Mouse (Mus musculus) MEL (cell line): ENCODE results near the gene Myo1h. TPM values are rescaled to one million over a fixed set of nuclear protein-coding genes. Genes with fewer than 3 reads are reported as not detected.

Experiments
- DNase-seq: peaks from one replicate; pipeline ENCODE4 v3.0.0; 2011; ENCODE audit warnings: low read depth, low spot score
- H3K27ac ChIP-seq: 2 replicates; pipeline ENCODE4 v1.5.1; 2012; ENCODE audit warnings: low read depth, mild to moderate bottlenecking, control low read depth, low read length, moderate library complexity; ENCODE audit not compliant: control insufficient read depth
- H3K27me3 ChIP-seq, 2 experiments: fragments of 150-350 bp in 1 of 2; sonication (generic) in 1 of 2; 2 replicates each; pipeline ENCODE4 v1.6.1; 2012; ENCODE audit warnings: low read length in 2 of 2, mild to moderate bottlenecking in 2 of 2, improper control_type of control experiment in 1 of 2, moderate library complexity in 1 of 2; ENCODE audit not compliant: insufficient read depth in 2 of 2, control insufficient read depth in 1 of 2
- H3K36me3 ChIP-seq, 2 experiments: 2 replicates each; pipeline ENCODE4 v1.6.1; 2012 to 2014; ENCODE audit warnings: low read length in 2 of 2, improper control_type of control experiment in 1 of 2, inconsistent platforms in 1 of 2, mild to moderate bottlenecking in 1 of 2; ENCODE audit not compliant: insufficient read depth in 2 of 2, control insufficient read depth in 1 of 2
- H3K4me1 ChIP-seq, 2 experiments: fragments of 150-350 bp in 1 of 2; sonication (generic) in 1 of 2; 2 replicates each; pipeline ENCODE4 v1.6.1; 2012; ENCODE audit warnings: low read length in 2 of 2, improper control_type of control experiment in 1 of 2, mild to moderate bottlenecking in 1 of 2; ENCODE audit not compliant: insufficient read depth in 2 of 2, control insufficient read depth in 1 of 2
- H3K4me3 ChIP-seq, 2 experiments: fragments of 150-350 bp in 1 of 2; sonication (generic) in 1 of 2; 2 replicates each; pipeline ENCODE4 v1.5.1; 2012; ENCODE audit warnings: low read depth in 2 of 2, low read length in 2 of 2, mild to moderate bottlenecking in 2 of 2, moderate library complexity in 2 of 2, control low read depth in 1 of 2, improper control_type of control experiment in 1 of 2; ENCODE audit not compliant: control insufficient read depth in 1 of 2, insufficient read depth in 1 of 2
- H3K79me2 ChIP-seq: 2 replicates; pipeline ENCODE4 v1.6.1; 2012; ENCODE audit warnings: mild to moderate bottlenecking, low read length, moderate library complexity; ENCODE audit not compliant: control insufficient read depth, poor library complexity, insufficient read depth
- H3K9ac ChIP-seq: 2 replicates; pipeline ENCODE4 v1.6.1; 2012; ENCODE audit warnings: low read depth, mild to moderate bottlenecking, control low read depth, low read length, moderate library complexity; ENCODE audit not compliant: control insufficient read depth, poor library complexity, severe bottlenecking
- H3K9me3 ChIP-seq: fragments of 150-350 bp; sonication (generic); replicated peaks from 2 replicates; pipeline ENCODE4 v1.6.1; 2012; ENCODE audit warnings: mild to moderate bottlenecking, low read length, improper control_type of control experiment, moderate library complexity; ENCODE audit not compliant: insufficient read depth
- CHD1 ChIP-seq: IDR thresholded peaks from 2 replicates; pipeline ENCODE4 v1.6.1; 2012; ENCODE audit warnings: low read depth, mild to moderate bottlenecking, inconsistent platforms, low read length, improper control_type of control experiment
- CTCF ChIP-seq, 3 experiments: IDR thresholded peaks in 2 of 3; conservative IDR thresholded peaks in 1 of 3; 2 replicates each; pipeline ENCODE4 v1.5.1; 2011 to 2012; ENCODE audit warnings: low read length in 3 of 3, low read depth in 2 of 3, mild to moderate bottlenecking in 2 of 3, improper control_type of control experiment in 1 of 3, inconsistent platforms in 1 of 3, mixed read lengths in 1 of 3, moderate library complexity in 1 of 3; ENCODE audit not compliant: control insufficient read depth in 1 of 3, insufficient read depth in 1 of 3, poor library complexity in 1 of 3, severe bottlenecking in 1 of 3
- E2F4 ChIP-seq: IDR thresholded peaks from 2 replicates; pipeline ENCODE4 v1.6.1; 2011; ENCODE audit warnings: low read depth, low read length, improper control_type of control experiment, borderline replicate concordance
- EP300 ChIP-seq, 2 experiments: IDR thresholded peaks; 2 replicates each; pipeline ENCODE4 v1.6.1; 2011; ENCODE audit warnings: improper control_type of control experiment in 2 of 2, low read length in 2 of 2, low read depth in 1 of 2, mild to moderate bottlenecking in 1 of 2
- ETS1 ChIP-seq: IDR thresholded peaks from 2 replicates; pipeline ENCODE4 v1.6.1; 2012; ENCODE audit warnings: low read depth, mild to moderate bottlenecking, inconsistent platforms, low read length, improper control_type of control experiment, moderate library complexity
- JUND ChIP-seq: IDR thresholded peaks from 2 replicates; pipeline ENCODE4 v1.6.1; 2011; ENCODE audit warnings: low read depth, mild to moderate bottlenecking, improper control_type of control experiment, low read length
- MAX ChIP-seq: IDR thresholded peaks from 2 replicates; pipeline ENCODE4 v1.6.1; 2011; ENCODE audit warnings: low read length, improper control_type of control experiment
- MYB ChIP-seq: IDR thresholded peaks from 2 replicates; pipeline ENCODE4 v1.6.1; 2011; ENCODE audit warnings: mild to moderate bottlenecking, low read depth, low read length, improper control_type of control experiment
- MYC ChIP-seq: IDR thresholded peaks from 2 replicates; pipeline ENCODE4 v1.6.1; 2011; ENCODE audit warnings: low read depth, mild to moderate bottlenecking, low read length, improper control_type of control experiment, moderate library complexity
- NELFE ChIP-seq: IDR thresholded peaks from 2 replicates; pipeline ENCODE4 v1.6.1; 2011; ENCODE audit warnings: low read depth, low read length, improper control_type of control experiment
- NRF1 ChIP-seq: IDR thresholded peaks from 2 replicates; pipeline ENCODE4 v1.6.1; 2014; ENCODE audit warnings: low read depth, mild to moderate bottlenecking, inconsistent platforms, low read length, improper control_type of control experiment, moderate library complexity; ENCODE audit not compliant: poor library complexity, insufficient read depth, severe bottlenecking
- POLR2A ChIP-seq, 2 experiments: IDR thresholded peaks; 2 replicates each; pipeline ENCODE4 v1.6.1; 2011 to 2012; ENCODE audit warnings: low read length in 2 of 2, mild to moderate bottlenecking in 2 of 2, control low read depth in 1 of 2, improper control_type of control experiment in 1 of 2, low read depth in 1 of 2, moderate library complexity in 1 of 2; ENCODE audit not compliant: control insufficient read depth in 1 of 2, insufficient read depth in 1 of 2, poor library complexity in 1 of 2
- POLR2AphosphoS5 ChIP-seq: IDR thresholded peaks from 2 replicates; pipeline ENCODE4 v1.6.1; 2012; ENCODE audit warnings: low read depth, borderline replicate concordance, mild to moderate bottlenecking, inconsistent platforms, low read length, moderate library complexity, mixed read lengths
- RAD21 ChIP-seq: IDR thresholded peaks from 2 replicates; pipeline ENCODE4 v1.6.1; 2011; ENCODE audit warnings: mild to moderate bottlenecking, low read depth, low read length, improper control_type of control experiment
- RCOR1 ChIP-seq: IDR thresholded peaks from 2 replicates; pipeline ENCODE4 v1.6.1; 2012; ENCODE audit warnings: low read depth, mild to moderate bottlenecking, inconsistent platforms, low read length, improper control_type of control experiment
- SMC3 ChIP-seq: IDR thresholded peaks from 2 replicates; pipeline ENCODE4 v1.6.1; 2011; ENCODE audit warnings: low read depth, low read length, improper control_type of control experiment
- TBP ChIP-seq: IDR thresholded peaks from 2 replicates; pipeline ENCODE4 v1.8.0; 2011; ENCODE audit warnings: low read depth, low read length, improper control_type of control experiment
- TCF12 ChIP-seq: IDR thresholded peaks from 2 replicates; pipeline ENCODE4 v1.6.1; 2014; ENCODE audit warnings: low read depth, mild to moderate bottlenecking, inconsistent platforms, low read length, improper control_type of control experiment, moderate library complexity
- USF1 ChIP-seq: IDR thresholded peaks from 2 replicates; pipeline ENCODE4 v1.6.1; 2014; ENCODE audit warnings: low read depth, mild to moderate bottlenecking, inconsistent platforms, low read length, improper control_type of control experiment, moderate library complexity
- ZC3H11A ChIP-seq: IDR thresholded peaks from 2 replicates; pipeline ENCODE4 v1.6.1; 2012; ENCODE audit warnings: low read depth, mild to moderate bottlenecking, inconsistent platforms, low read length, improper control_type of control experiment
- ZMIZ1 ChIP-seq: IDR thresholded peaks from 2 replicates; pipeline ENCODE4 v1.6.1; 2012; ENCODE audit warnings: low read depth, mild to moderate bottlenecking, inconsistent platforms, low read length, improper control_type of control experiment, moderate library complexity
- ZNF384 ChIP-seq: IDR thresholded peaks from 2 replicates; pipeline ENCODE4 v1.6.1; 2012; ENCODE audit warnings: low read depth, mild to moderate bottlenecking, inconsistent platforms, low read length, improper control_type of control experiment
- polyA plus RNA-seq, 2 experiments: library from polyadenylated mRNA; stranded (reverse) in 1 of 2; unstranded in 1 of 2; fragments of >175 nt in 1 of 2; fragments of >200 nt in 1 of 2; gene quantifications; 2 replicates each; pipeline versions ENCODE4 v1.2.1 to v1.2.4; 2012; ENCODE audit warnings: low replicate concordance in 2 of 2, low read depth in 1 of 2; ENCODE audit not compliant: insufficient read length in 2 of 2, insufficient read depth in 1 of 2, missing spikeins in 1 of 2
- total RNA-seq: library from RNA; depleted of rRNA; stranded (reverse); fragments of 300-350 nt; gene quantifications from 2 replicates; pipeline ENCODE4 v1.2.3, GENCODE M21; 2012; rRNA removed

Myo1h gene
- total RNA-seq, result 4.1 and 4.6 TPM in 2 replicates
- under 1 TPM in 1 of 2 experiments, not detected in 1; 0.33 TPM for polyA plus RNA-seq

DNA sequence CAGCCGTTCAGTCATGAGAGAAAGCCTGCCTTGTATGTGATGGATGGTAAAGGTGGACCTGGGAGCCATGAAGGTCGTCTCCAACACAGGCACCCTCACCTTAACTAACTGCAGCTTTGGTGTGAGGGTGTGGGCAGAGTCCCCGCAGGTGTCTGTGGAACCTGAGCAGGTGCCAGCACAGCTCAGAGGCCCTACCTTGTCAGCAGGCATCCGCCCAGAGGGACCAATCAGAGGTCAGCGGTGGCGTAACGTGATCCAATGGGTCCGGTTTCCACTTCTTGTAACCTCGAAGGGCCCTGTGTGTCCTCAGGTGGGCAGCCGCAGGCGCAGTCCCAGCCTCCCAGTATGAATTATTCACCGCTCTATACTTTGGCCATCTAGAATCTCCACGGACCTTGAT lies at the start of gene Myo1h:
TSS of gene Myo1h (plus strand) at position 293 of the 400 bp plus-strand sequence.
- Histone ChIP-seq H3K79me2 (no peaks in the 10 kb centered on the region), H3K27me3 (no peaks in the 10 kb centered on the region), H3K27ac (no peak within 1 kb of the TSS), H3K9ac (no peak within 1 kb of the TSS), H3K4me1 (no peaks in the 10 kb centered on the region), H3K36me3 (no peaks in the 10 kb centered on the region), H3K9me3 (no peaks in the 10 kb centered on the region), H3K4me3 (no peak within 1 kb of the TSS)
- TF ChIP-seq ETS1 (no peak), EP300 (IDR thresholded peaks at IDR 0.05; ENCODE audit: low read depth in 1 of 2, low read length in 2 of 2) (no peak), CTCF (IDR thresholded peaks at IDR 0.05 in 2 of 3, conservative IDR thresholded peaks at IDR 0.05 in 1 of 3; ENCODE audit: control insufficient read depth in 1 of 3, insufficient read depth in 1 of 3, low read depth in 2 of 3, low read length in 3 of 3, poor library complexity in 1 of 3, severe bottlenecking in 1 of 3) (no peak), SMC3 (no peak), NRF1 (no peak), POLR2AphosphoS5 (no peak), E2F4 (no peak), RAD21 (no peak), MYC (no peak), ZNF384 (no peak), RCOR1 (no peak), MAX (no peak), ZC3H11A (no peak), USF1 (no peak), ZMIZ1 (no peak)
- DNase-seq, result no peak

DNA sequence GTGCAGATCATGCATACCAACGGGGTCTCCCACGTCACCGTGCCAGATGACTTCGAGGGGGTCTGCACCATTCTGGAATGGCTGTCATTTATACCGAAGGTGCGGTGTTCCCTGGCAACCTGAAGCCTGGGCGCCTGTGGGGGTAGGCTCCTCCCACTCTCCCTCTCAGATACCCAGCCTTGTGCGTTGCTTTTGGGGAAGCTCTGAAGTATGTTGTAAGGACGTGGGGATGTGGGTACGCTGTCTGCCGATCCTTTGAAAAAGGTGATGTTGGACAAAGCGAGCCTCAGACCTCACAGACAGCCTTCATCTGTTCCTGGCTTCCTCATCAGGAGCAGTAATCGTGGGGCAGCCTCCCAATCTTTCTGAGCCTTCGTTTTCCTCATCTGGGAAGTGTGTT lies 49.2 kb upstream of the Myo1h start:
- Histone ChIP-seq H3K9ac (no peak overlapping the region), H3K4me1 (no peaks in the 10 kb centered on the region), H3K27ac (no peak overlapping the region), H3K9me3 (no peaks in the 10 kb centered on the region), H3K79me2 (no peaks in the 10 kb centered on the region), H3K4me3 (no peak overlapping the region), H3K27me3 (no peaks in the 10 kb centered on the region), H3K36me3 (no peaks in the 10 kb centered on the region)
- no peak for DNase-seq
- TF ChIP-seq ZNF384, result no peak
- TF ChIP-seq POLR2A (IDR thresholded peaks at IDR 0.05; ENCODE audit: control insufficient read depth in 1 of 2, insufficient read depth in 1 of 2, low read depth in 1 of 2, low read length in 2 of 2, poor library complexity in 1 of 2), result no peak
- no peak for TF ChIP-seq CHD1
- no peak for TF ChIP-seq MYB
- no peak for TF ChIP-seq TBP
- no peak for TF ChIP-seq NELFE
- no peak for TF ChIP-seq JUND
- TF ChIP-seq TCF12, result no peak
- TF ChIP-seq, all 39 proteins: peak for 0
